Mouse (Mus musculus) erythroblast, embryonic 14.5 days (primary cell): ENCODE data around the gene Txndc11. TPM values are rescaled to one million over a fixed set of nuclear protein-coding genes. Genes with fewer than 3 reads are reported as not detected.

Source experiments
- H3K27me3 ChIP-seq: 2 replicates; pipeline ENCODE4 v1.6.1; 2012; ENCODE audit warnings: inconsistent platforms; ENCODE audit not compliant: control insufficient read depth
- H3K36me3 ChIP-seq: 2 replicates; pipeline ENCODE4 v1.6.1; 2012; ENCODE audit warnings: mild to moderate bottlenecking, inconsistent platforms; ENCODE audit not compliant: control insufficient read depth
- H3K4me1 ChIP-seq: 2 replicates; pipeline ENCODE4 v1.6.1; 2012; ENCODE audit warnings: inconsistent platforms; ENCODE audit not compliant: control insufficient read depth
- H3K4me3 ChIP-seq: replicated peaks from 2 replicates; pipeline ENCODE3; 2012; ENCODE audit warnings: moderate library complexity, mild to moderate bottlenecking, inconsistent platforms
- H3K9me3 ChIP-seq: 2 replicates; pipeline ENCODE4 v1.6.1; 2012; ENCODE audit warnings: low read length, inconsistent platforms, mixed read lengths; ENCODE audit not compliant: control insufficient read depth
- GATA1 ChIP-seq: IDR thresholded peaks from 2 replicates; pipeline ENCODE4 v1.6.1; 2012; ENCODE audit warnings: low read length, inconsistent platforms, mixed read lengths
- TAL1 ChIP-seq: IDR thresholded peaks from 3 replicates; pipeline ENCODE4 v1.6.1; 2012; ENCODE audit warnings: low read length, inconsistent platforms, mixed read lengths
- polyA plus RNA-seq: library from polyadenylated mRNA; stranded (reverse); fragments of >175 nt; gene quantifications from 2 replicates; pipeline ENCODE4 v1.2.3, GENCODE M21; 2012

Gene Txndc11
- polyA plus RNA-seq, 1 experiment, result 1.8 TPM

DNA sequence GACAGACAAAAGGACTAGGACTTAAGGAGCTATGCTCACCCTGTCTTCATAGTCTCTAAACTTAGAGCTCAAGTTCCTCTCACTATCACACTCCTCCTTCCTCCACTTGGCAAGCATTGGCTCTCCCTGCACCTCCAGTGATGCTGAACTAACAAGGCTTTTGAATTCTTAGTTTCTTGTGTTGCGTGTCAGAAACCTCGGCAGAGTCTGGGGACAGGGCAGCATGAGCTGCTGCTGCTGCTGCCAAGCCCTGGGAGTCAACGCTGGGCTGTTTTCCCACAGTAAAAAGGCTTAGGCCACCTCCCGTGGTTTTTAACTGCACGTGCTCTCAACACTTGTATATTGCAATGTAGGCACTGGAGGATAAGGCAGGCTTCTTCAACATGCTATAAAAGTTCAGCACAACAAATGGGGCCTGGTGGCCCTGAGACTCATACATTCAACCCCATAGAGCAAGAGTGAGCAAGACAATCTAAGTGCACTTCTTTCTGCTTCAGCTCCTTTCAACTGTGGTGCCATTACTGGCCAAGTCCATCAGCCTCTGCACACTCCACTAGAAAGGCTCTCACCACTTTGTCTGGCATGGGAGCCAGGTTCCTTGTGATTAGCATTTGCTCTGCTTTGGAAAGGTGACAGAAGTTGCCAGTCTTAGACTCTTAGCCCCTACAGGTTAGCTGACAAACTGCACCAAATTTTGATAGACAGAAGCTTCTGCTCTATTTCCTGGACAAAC lies 47.4 kb downstream of the Txndc11 start:
- Histone ChIP-seq H3K4me3 (no peak overlapping the region), H3K9me3 (no peaks in the 10 kb centered on the region), H3K27me3 (no peaks in the 10 kb centered on the region), H3K36me3 (peaks cover 89% of the 10 kb centered on the region), H3K4me1 (no peaks in the 10 kb centered on the region; the same call in 1 of the 2 replicates)
- TF ChIP-seq TAL1, result no peak
- no peak for TF ChIP-seq GATA1

GRCm38 (mm10) chr16:11086299-11086698 lies 48.2 kb downstream of the Txndc11 start:
- no peak overlapping the region for H3K4me3 ChIP-seq
- peaks cover 88% of the 10 kb centered on the region for H3K36me3 ChIP-seq
- no peaks in the 10 kb centered on the region for H3K27me3 ChIP-seq
- no peaks in the 10 kb centered on the region for H3K9me3 ChIP-seq
- TF ChIP-seq TAL1 (no peak), GATA1 (no peak)
- no peaks in the 10 kb centered on the region; the same call in 1 of the 2 replicates for H3K4me1 ChIP-seq

DNA sequence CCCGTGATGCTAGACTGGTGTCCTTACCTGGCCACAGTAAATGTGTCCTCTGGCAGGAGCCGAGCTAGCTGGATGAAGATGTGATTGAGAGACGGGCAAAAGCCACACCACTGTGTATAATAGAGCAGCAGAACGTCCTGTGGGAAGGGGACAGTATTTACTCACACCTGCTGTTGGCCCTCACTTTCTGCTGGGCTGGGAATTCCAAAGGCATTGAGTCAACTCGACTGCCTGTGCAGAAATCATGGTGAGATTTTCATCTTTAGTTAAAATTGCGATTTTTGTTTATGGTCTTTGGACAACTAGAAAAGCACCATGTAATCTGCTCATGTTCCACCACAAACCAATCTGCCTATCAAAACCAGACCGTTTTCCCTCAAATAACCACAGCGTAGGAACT lies 50.3 kb downstream of the Txndc11 start:
- TF ChIP-seq TAL1, result no peak
- TF ChIP-seq GATA1, result no peak
- H3K27me3 ChIP-seq, result no peaks in the 10 kb centered on the region
- no peaks in the 10 kb centered on the region for H3K9me3 ChIP-seq
- H3K36me3 ChIP-seq, result peaks cover 90% of the 10 kb centered on the region
- H3K4me1 ChIP-seq, result no peaks in the 10 kb centered on the region
- H3K4me3 ChIP-seq, result no peak overlapping the region

- H3K9me3 ChIP-seq, result no peaks in the 10 kb centered on the region
- H3K27me3 ChIP-seq, result no peaks in the 10 kb centered on the region
- H3K36me3 ChIP-seq, result peaks cover 91% of the 10 kb centered on the region
- peaks cover 2% of the 10 kb centered on the region; the same call in 1 of the 2 replicates for H3K4me1 ChIP-seq
- no peak for TF ChIP-seq TAL1
- TF ChIP-seq GATA1, result no peak
- H3K4me3 ChIP-seq, result no peak overlapping the region
Measured at GRCm38 (mm10) chr16:11078216-11078869, 56.1 kb downstream of the Txndc11 start.

DNA sequence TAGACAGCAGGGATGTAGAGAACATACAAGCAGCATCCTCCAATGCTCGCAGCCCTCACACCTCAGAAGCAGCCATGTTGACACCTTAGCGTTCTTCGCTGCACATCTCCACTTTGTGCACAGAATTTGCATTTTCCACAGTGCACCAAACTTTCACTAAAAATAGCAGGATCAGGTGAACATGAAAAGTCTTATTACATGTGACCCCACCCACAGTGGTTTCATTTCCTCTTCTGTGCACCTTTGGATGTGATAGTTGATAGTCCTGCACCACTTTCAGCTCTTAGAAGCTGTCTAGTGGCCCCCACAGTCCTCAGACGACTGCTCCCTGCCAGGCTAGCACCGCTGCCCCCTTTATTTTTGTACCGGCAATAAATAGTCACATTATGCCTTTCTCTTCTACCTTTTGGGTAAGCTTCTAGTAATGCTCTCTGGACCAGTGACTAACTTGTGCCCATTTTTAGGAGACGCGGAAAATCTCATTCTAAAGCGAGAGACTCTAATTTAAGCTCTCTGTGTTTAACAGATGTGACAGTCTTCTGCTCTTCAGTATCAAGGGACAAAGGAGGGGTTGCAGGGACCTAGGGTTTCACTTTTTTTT lies 56.7 kb downstream of the Txndc11 start:
- TF ChIP-seq GATA1, result no peak
- no peak for TF ChIP-seq TAL1
- Histone ChIP-seq H3K9me3 (no peaks in the 10 kb centered on the region), H3K27me3 (no peaks in the 10 kb centered on the region), H3K4me3 (no peak overlapping the region), H3K36me3 (peaks cover 84% of the 10 kb centered on the region), H3K4me1 (peaks cover 2% of the 10 kb centered on the region; the same call in 1 of the 2 replicates)

GRCm38 (mm10) chr16:11073060-11073459 lies 61.4 kb downstream of the Txndc11 start:
- no peak for TF ChIP-seq TAL1
- TF ChIP-seq GATA1, result no peak

GRCm38 (mm10) chr16:11072454-11072853 lies 62.0 kb downstream of the Txndc11 start:
- Histone ChIP-seq H3K36me3 (peaks cover 34% of the 10 kb centered on the region), H3K27me3 (peaks cover 22% of the 10 kb centered on the region), H3K9me3 (no peaks in the 10 kb centered on the region), H3K4me3 (no peak overlapping the region), H3K4me1 (no peaks in the 10 kb centered on the region)
- TF ChIP-seq GATA1 (no peak), TAL1 (no peak)

More at GRCm38 (mm10) chr16:11073060-11073459, 61.4 kb downstream of the Txndc11 start:
- H3K27me3 ChIP-seq, result peaks cover 16% of the 10 kb centered on the region
- H3K4me3 ChIP-seq, result no peak overlapping the region
- no peaks in the 10 kb centered on the region for H3K4me1 ChIP-seq
- no peaks in the 10 kb centered on the region for H3K9me3 ChIP-seq
- peaks cover 39% of the 10 kb centered on the region for H3K36me3 ChIP-seq

DNA sequence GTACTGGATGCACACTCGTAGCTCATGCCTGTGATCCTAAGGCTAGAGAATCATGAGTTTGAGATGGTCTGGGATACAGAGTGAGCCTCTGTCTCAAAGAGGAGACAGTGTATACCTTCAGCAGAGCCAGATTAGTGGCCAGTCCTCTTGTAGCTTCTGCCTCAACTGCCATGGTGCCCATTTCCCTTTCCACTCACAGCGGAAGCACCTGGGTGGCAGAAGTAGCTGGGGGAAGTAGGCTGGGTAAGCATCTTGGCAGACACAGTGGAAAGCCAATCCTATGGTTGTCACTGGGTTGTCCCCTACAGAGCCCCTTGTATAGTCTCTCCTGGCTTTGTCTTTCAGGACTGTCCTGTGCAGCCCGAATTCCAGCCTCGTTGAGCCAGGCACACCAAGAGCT lies 62.6 kb downstream of the Txndc11 start:
- Histone ChIP-seq H3K36me3 (peaks cover 31% of the 10 kb centered on the region), H3K4me1 (peaks cover under 1% of the 10 kb centered on the region)
- no peak for TF ChIP-seq GATA1
- TF ChIP-seq TAL1, result no peak

GRCm38 (mm10) chr16:11071176-11071575 lies 63.3 kb downstream of the Txndc11 start:
- H3K36me3 ChIP-seq, result peaks cover 27% of the 10 kb centered on the region
- no peak for TF ChIP-seq TAL1

More for the DNA sequence above, 62.6 kb downstream of the Txndc11 start:
- Histone ChIP-seq H3K4me3 (no peak overlapping the region), H3K9me3 (no peaks in the 10 kb centered on the region), H3K27me3 (peaks cover 28% of the 10 kb centered on the region)

More at GRCm38 (mm10) chr16:11071176-11071575, 63.3 kb downstream of the Txndc11 start:
- Histone ChIP-seq H3K4me1 (peaks cover 8% of the 10 kb centered on the region), H3K4me3 (no peak overlapping the region), H3K9me3 (no peaks in the 10 kb centered on the region), H3K27me3 (peaks cover 35% of the 10 kb centered on the region)
